Mouse (Mus musculus) kidney, adult 2 months (tissue): ENCODE results near the gene Rasgrp3.

Experiments used
- CTCF ChIP-seq: fragments of 200-500 bp; conservative IDR thresholded peaks from 2 replicates; pipeline ENCODE4 v1.5.1; 2011; ENCODE audit warnings: low read depth, mild to moderate bottlenecking, control low read depth, low read length, moderate library complexity, mixed read lengths; ENCODE audit not compliant: insufficient read depth, insufficient read length
- POLR2A ChIP-seq: fragments of 200-500 bp; IDR thresholded peaks from one replicate; pipeline ENCODE4 v1.6.1; 2011; ENCODE audit warnings: low read depth, low read length, control low read depth

DNA sequence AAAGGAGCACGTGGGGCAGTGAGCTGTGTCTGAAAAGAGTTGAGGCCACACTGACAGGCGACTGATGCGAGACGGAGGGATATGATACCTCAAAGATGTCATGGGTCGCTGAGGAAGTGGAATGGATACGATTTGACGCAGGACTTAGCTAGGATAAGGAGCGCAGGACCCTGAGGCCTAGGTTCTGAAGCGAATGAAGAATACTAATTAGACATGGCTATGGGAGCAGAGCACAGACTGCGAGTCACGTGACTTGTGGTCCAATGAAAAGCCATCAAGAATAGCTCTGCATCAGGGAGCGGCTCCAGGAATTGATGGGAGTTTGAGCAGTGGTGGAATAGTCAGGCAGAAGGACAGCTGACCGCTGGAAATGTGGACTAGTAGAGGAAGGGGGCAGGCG lies 3.4 kb downstream of the Rasgrp3 start:
- TF ChIP-seq CTCF: no peak
- no peak for TF ChIP-seq POLR2A
